Mouse (Mus musculus) left cerebral cortex, adult 2 months (tissue): ENCODE results near the gene Arxes1. TPM values are rescaled to one million over a fixed set of nuclear protein-coding genes. Genes with fewer than 3 reads are reported as not detected.
"Not testable (repeated sequence)": the region's sequence is repeated elsewhere in the genome, so short reads cannot be mapped to it uniquely, and the experiment has no call there.

ENCODE experiments used
- DNase-seq, 2 experiments: peaks; one replicate each; pipeline ENCODE4 v3.0.0; 2021 to 2022; ENCODE audit warnings: low spot score in 2 of 2, mixed read lengths in 1 of 2; ENCODE audit errors: extremely low spot score in 1 of 2
- H3K27ac ChIP-seq: fragments of 200-600 bp; 2 replicates; pipeline ENCODE4 v1.8.1; 2022
- H3K4me3 ChIP-seq: fragments of 200-600 bp; 2 replicates; pipeline ENCODE4 v1.8.1; 2022
- CTCF ChIP-seq: fragments of 200-600 bp; IDR thresholded peaks from 2 replicates; pipeline ENCODE4 v1.8.1; 2022; ENCODE audit warnings: antibody characterized with exemption, mild to moderate bottlenecking, moderate library complexity
- intact Hi-C: fragments of 180-260 bp; cut with DNase I; formaldehyde crosslinking; loops from one replicate; pipeline ENCODE4 v1.15.1; 2025
- long read RNA-seq, 2 experiments: library from polyadenylated mRNA; stranded (forward); transcript quantifications; one replicate each; pipeline ENCODE4 v2.0.0; 2021; ENCODE audit warnings: borderline mapping rate in 2 of 2
- total RNA-seq, 2 experiments: library from RNA; stranded (reverse); gene quantifications; 2 replicates each; pipeline ENCODE4 v1.2.3; 2021

Arxes1 gene
- total RNA-seq = 10 to 100 TPM; 29.3 to 31.6 TPM
- long read RNA-seq, experiment 1, transcript Arxes1-201 (1 exons, 1,580 nt) = major isoform, 32 of 32 reads
- long read RNA-seq, experiment 1, partial matches to known transcripts = 0 of 32 reads
- long read RNA-seq, experiment 1, other reads (novel, unspliced or antisense) = 0 of 32 reads
- long read RNA-seq, experiment 2, transcript Arxes1-201 (1 exons, 1,580 nt) = major isoform, 15 of 15 reads
- long read RNA-seq, experiment 2, partial matches to known transcripts = 0 of 15 reads
- long read RNA-seq, experiment 2, other reads (novel, unspliced or antisense) = 0 of 15 reads

DNA sequence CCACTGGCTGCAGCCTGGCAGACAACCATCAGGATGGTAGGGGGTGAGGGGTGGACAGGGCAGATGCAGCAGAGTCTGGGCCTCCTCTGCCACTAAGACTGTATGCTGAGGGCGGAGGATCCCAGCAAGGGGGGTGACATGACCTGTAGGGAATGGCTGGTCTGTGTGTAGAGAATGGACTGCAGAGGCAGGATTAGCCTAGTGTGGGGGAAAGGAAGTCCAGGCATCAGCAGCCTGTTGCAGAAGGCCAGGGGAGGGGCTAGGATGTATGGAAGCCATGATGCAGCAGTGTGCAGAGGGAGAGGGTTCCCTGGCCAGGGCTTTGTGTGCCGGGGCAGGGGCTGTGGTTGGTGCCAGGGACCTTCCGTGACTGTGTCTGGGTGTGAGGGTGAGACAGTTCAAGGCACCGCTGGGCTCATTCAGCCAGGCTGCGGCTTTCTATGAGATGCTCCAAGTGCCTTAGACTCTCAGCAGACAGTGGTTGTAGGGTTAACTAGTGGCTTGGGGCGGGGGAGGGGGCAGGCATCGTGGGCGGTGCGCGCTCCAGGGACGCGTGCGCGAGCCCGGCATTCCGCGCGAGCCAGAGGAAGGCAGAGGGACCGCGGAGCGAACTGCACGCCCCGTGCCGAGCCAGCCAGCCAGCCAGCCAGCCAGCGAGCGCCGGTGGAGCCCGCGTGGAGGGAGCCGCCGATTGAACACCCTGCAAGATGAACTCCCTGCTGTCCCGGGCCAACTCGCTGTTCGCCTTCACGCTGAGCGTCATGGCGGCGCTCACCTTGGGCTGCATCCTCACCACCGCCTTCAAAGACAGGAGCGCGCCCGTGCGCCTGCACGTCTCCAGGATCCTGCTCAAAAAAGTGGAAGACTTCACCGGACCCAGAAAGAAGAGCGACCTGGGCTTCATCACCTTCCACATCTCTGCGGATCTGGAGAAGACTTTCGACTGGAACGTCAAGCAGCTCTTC, at the start of gene Arxes1:
Gene Arxes1 (plus strand): TSS at position 569 of the 965 bp plus-strand sequence.
- peak within 1 kb of the TSS; percentile 31 for H3K4me3 ChIP-seq
- DNase-seq = peak; percentile 13 to 24
- intact Hi-C loops = loop anchor here (5.0 kb wide), 1 partner anchor 36 kb away; no protein-coding TSS in a partner anchor
- H3K27ac ChIP-seq = not testable (repeated sequence)

DNA sequence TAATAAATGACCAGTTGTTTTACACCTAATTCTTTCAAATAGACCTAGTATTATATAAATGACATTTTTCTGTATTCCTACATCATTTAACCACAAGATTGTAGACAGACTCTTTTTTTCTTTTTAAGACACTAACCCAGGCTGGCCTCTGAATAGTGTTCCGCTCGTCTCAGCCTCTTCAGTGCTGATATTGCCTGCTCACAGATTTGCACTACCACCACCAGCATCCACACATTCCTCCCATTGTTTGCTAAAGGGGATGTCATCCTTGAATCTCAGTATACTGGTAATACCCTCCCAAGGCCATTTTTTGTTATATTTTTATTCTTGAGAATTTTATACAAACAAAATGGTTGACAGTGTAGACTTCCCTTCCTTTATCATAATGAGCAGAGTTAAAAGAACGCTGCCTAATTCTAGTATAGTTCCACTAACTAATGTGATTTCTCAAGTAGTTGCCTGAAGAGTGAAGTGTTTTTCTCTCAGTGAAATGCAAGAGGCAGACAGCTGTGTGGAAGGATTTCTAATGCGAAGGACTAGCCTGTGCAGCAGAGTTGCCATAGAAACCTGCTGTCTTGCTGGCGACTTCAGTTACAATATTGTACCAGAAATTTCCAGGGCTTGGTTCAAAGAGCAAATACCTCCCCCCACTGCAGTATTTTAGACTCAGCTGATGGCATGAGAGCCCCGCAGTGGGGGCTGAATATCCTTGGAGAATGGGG, 48.5 kb upstream of the Arxes1 start:
- intact Hi-C loops = no loop called here
- H3K4me3 ChIP-seq = no peak overlapping the region
- no peak for DNase-seq
- no peak for TF ChIP-seq CTCF
- 0 out of 2 replicates have a peak overlapping the region, but pooled peaks have one; percentile 32 for H3K27ac ChIP-seq

DNA sequence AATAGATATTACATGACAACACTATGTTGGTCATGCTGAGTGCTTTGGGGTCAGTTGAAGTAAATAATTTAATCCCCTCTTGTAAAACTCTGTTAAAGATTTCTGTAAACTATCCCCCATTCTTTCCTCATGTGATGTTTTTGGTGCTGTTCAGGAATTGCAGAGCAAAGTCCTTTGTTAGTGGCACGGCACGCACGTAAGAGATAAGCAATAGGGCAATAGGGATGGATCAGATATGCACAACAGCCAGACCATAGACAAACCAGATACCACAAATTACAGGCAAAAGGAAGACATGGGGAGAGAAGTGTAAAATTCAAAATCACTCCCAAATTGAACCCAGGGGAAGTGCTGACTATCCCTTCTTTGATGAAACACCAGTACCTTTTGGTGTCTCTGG, 46.9 kb upstream of the Arxes1 start:
- Histone ChIP-seq H3K27ac (no peak overlapping the region), H3K4me3 (no peak overlapping the region)
- TF ChIP-seq CTCF = no peak
- DNase-seq = no peak
- intact Hi-C loops = no loop called here

DNA sequence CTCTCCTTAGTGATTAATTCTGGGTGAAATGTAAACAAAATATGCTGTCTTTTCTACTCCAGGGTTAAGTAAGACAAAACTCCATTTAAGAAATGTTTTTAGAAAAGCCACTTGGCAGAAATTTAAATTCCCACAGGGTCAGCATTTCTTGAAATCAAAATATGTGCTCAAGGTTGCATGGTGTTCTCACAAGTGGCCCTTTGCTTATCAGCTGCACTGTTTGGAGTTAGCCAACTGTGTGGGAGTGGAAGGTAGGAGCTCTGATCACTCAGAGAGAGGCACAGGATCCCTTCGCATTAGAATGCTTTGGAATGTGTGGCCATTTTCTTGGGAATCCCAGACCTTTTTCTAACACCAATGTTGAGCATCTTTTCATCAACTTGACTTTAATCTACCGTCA, 42.5 kb upstream of the Arxes1 start:
- Histone ChIP-seq H3K4me3 (no peak overlapping the region), H3K27ac (no peak overlapping the region)
- intact Hi-C loops = no loop called here
- no peak for DNase-seq
- TF ChIP-seq CTCF = no peak

DNA sequence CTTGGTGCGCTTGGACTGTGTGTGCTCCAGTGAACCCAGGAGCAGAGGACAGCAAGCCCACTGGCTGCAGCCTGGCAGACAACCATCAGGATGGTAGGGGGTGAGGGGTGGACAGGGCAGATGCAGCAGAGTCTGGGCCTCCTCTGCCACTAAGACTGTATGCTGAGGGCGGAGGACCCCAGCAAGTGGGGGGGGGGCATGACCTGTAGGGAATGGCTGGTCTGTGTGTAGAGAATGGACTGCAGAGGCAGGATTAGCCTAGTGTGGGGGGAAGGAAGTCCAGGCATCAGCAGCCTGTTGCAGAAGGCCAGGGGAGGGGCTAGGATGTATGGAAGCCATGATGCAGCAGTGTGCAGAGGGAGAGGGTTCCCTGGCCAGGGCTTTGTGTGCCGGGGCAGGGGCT, 40.0 kb upstream of the Arxes1 start:
- intact Hi-C loops, H3K4me3 ChIP-seq: not testable (repeated sequence)

DNA sequence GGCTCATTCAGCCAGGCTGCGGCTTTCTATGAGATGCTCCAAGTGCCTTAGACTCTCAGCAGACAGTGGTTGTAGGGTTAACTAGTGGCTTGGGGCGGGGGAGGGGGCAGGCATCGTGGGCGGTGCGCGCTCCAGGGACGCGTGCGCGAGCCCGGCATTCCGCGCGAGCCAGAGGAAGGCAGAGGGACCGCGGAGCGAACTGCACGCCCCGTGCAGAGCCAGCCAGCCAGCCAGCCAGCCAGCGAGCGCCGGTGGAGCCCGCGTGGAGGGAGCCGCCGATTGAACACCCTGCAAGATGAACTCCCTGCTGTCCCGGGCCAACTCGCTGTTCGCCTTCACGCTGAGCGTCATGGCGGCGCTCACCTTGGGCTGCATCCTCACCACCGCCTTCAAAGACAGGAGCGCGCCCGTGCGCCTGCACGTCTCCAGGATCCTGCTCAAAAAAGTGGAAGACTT, 39.5 kb upstream of the Arxes1 start, which contains the start of gene Arxes2:
Gene Arxes2 (plus strand): TSS at position 161 of the 456 bp plus-strand sequence.
- peak within 1 kb of the TSS; percentile 7 for H3K4me3 ChIP-seq
- H3K27ac ChIP-seq, intact Hi-C loops, DNase-seq: not testable (repeated sequence)

More for the DNA sequence above, 40.0 kb upstream of the Arxes1 start:
- not testable (repeated sequence) for DNase-seq, H3K27ac ChIP-seq

DNA sequence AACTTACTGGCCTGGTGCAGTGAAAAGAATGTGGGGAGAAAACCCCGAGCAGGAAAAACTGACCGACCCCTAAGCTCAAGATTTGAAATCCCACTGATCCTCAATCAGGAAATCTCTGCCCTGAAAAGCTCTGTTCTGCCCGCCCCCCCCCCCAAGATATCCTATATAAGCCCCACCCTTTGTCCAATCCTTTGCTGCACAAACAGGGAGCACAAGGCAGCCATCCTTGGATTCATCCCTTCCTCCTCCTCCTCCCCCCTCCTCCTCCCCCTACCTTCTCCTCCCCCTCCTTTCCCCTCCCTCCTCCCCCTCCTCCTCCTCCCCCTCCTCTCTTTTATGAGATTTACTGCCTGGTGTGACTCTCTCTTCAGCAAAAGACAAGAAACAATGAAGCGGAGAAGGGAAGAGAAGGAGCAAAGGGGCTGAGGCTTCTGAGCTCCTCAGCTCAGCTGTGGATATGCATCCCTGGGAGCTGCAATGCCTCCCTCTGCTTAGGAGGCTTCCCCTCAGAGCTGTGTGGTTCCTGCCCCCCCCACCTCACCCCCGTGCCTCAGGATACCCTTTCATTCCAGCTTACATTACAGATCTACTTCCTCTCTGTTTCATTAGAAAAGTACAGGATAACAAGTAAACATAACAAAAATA, 25.8 kb upstream of the Arxes1 start:
- DNase-seq = no peak
- no peak for TF ChIP-seq CTCF
- no peak overlapping the region for H3K4me3 ChIP-seq
- H3K27ac ChIP-seq = no peak overlapping the region
- intact Hi-C loops = no loop called here

DNA sequence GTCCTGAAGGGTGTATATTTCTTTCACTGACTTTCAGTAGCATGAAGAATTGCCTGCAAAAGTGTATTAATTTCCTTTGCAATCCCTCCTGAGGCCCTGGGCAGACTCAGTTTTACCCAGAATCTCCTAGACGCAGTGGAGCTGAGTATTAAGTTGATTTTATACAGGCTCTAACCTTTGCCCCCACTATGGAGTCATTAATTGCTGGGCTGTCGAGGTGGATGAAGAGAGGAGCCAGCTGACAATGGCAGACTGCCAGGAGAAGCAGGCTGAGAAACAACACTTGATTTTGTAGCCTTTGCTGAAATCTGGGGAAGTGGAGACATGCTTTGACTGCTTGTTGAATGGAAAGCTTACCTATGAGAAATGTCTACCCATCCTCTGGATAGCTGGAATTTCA, 18.8 kb upstream of the Arxes1 start:
- DNase-seq = no peak
- intact Hi-C loops = no loop called here
- Histone ChIP-seq H3K27ac (no peak overlapping the region), H3K4me3 (no peak overlapping the region)
- TF ChIP-seq CTCF = no peak

DNA sequence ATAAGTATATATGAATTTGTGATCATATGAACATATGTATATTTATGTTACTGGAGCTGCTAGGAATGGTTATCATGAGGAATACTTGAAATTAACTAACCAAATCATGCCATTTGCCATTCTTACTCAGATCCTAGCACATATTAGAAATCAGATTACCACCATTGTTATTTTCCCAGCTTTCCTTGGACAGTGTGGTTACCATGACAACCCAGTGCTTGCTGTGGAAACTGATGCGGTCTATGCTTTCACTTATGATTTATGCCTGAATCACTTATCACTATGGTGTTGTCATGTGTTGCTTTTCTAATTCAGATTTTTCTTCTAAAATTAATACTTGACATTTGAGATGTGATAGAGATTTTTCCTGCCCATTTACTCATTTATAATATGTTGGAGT, 2.8 kb upstream of the Arxes1 start:
- H3K4me3 ChIP-seq = no peak overlapping the region
- no peak overlapping the region for H3K27ac ChIP-seq
- no peak for TF ChIP-seq CTCF
- intact Hi-C loops = loop anchor here (5.0 kb wide), 1 partner anchor 33 kb away; no protein-coding TSS in a partner anchor
- no peak for DNase-seq

DNA sequence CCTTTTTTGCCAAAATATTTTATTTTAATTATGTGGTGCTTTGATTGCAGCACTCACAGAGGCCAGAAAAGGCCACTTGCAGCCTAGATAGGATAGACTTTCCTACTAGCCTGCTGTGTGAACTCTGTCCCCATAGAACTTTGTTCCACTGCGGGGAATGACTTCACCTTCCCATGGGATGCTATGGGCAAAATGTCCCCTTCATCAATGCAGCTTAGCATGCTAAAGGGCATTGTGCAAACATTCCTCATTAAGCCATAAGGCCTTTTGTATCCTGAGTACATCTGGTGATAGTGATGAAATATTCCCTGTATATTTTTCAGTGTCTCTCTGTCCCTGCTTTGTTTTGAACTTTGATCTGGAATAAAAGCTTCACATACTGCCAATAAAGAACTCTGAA, 10.6 kb downstream of the Arxes1 start:
- Histone ChIP-seq H3K4me3 (no peak overlapping the region), H3K27ac (no peak overlapping the region)
- no peak for DNase-seq
- no peak for TF ChIP-seq CTCF
- intact Hi-C loops = no loop called here

DNA sequence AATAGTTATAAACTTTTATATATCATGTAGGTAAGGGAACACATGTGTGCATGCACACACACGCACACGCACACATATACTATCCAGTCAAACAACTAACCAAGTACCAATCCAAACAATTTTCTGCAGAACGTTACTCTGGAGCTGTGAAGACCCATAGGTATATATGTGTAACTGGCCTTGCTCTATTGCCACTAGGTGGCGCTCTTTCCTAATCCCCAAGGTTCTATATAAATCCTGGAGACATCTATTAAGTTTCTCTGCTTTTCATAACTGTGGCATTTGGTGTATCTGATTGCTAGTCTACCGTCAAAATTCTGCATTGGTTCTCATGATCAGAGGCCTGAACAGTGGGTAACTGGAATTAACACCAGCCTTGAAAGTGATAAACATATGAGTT, 14.4 kb downstream of the Arxes1 start:
- no peak overlapping the region for H3K4me3 ChIP-seq
- H3K27ac ChIP-seq = no peak overlapping the region
- peak; percentile 55 to 57 for DNase-seq
- TF ChIP-seq CTCF = peak; percentile 76
- intact Hi-C loops = loop anchor here (1.0 to 5.0 kb wide), 2 partner anchors 61 to 270 kb away; no protein-coding TSS in a partner anchor
